Mouse (Mus musculus): Measurements from ENCODE around the gene Mtr. TPM values are rescaled to one million over a fixed set of nuclear protein-coding genes. Genes with fewer than 3 reads are reported as not detected.

The Mtr gene
- polyA plus RNA-seq, 1 experiment: 36.0 TPM

DNA sequence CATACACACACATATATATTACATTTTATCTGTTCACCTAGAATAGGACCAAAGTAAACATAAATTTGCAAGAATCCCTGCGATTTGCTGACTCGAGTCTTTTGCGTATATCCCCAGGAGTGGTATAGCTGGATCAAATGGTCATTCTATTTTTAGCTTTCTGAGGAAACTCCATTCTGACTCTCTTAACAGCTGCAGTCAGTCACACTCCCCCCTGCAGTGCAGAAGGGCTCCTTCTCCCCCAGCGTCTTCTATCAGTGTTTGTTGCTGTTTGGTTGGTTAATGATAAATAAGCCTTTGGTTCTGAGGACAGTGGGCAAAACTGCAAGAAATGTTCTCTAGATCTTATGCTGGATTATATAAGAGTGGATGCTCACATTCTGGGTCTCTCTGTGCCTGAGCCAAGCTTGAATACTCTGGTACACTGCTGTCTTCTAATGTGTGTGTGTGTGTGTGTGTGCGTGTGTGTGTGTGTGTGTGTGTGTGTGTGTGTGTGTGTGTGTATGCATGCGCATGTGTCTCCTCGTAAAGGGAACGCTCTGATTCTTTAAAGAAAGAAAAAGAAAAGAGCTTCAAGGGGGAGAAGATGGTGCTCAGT, 92.4 kb downstream of the Mtr start:
- Histone ChIP-seq H3K9me3 (replicated peaks; ENCODE audit: control insufficient read depth, insufficient read depth, low read length, poor library complexity, severe bottlenecking) (no peaks in the 10 kb centered on the region), H3K9ac (ENCODE audit: low read depth, poor library complexity, severe bottlenecking) (no peak overlapping the region), H3K4me3 (ENCODE audit: low read depth, low read length) (no peak overlapping the region), H3K27me3 (ENCODE audit: control insufficient read depth, insufficient read depth, low read length, poor library complexity, severe bottlenecking) (no peaks in the 10 kb centered on the region), H3K4me1 (ENCODE audit: control insufficient read depth, insufficient read depth, low read length) (peaks cover 2% of the 10 kb centered on the region), H3K36me3 (ENCODE audit: control insufficient read depth, insufficient read depth, low read length, poor library complexity, severe bottlenecking) (no peaks in the 10 kb centered on the region), H3K27ac (ENCODE audit: insufficient read depth, low read length) (no peak overlapping the region)
- TF ChIP-seq POLR2A (IDR thresholded peaks at IDR 0.05; ENCODE audit: insufficient read depth, low read length) (no peak), EP300 (IDR thresholded peaks at IDR 0.05; ENCODE audit: insufficient read depth, low read depth, low read length) (no peak), CTCF (IDR thresholded peaks at IDR 0.05; ENCODE audit: low read depth, low read length) (no peak)

DNA sequence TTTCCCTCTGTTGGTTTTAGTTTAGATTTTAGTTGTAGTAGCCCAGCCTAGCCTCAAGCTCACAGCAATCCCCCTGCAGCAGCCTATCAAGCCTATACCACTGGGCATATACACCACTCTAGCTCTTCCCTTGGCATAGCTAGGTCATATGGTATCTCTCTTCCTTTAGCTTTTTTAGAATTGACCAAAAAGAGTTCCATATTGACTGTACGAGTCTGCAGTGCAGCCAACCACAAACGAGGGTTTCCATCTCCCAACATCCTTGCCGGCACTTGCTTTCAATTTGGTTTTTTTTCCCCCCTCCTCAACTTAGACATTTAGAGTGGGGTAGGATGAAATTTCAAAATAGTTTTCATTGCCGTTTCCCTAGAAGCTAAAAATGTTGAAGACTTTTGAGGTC, 95.5 kb downstream of the Mtr start:
- Histone ChIP-seq H3K9ac (ENCODE audit: low read depth, poor library complexity, severe bottlenecking) (no peak overlapping the region), H3K27me3 (ENCODE audit: control insufficient read depth, insufficient read depth, low read length, poor library complexity, severe bottlenecking) (no peaks in the 10 kb centered on the region), H3K27ac (ENCODE audit: insufficient read depth, low read length) (no peak overlapping the region), H3K4me3 (ENCODE audit: low read depth, low read length) (no peak overlapping the region), H3K9me3 (replicated peaks; ENCODE audit: control insufficient read depth, insufficient read depth, low read length, poor library complexity, severe bottlenecking) (no peaks in the 10 kb centered on the region), H3K36me3 (ENCODE audit: control insufficient read depth, insufficient read depth, low read length, poor library complexity, severe bottlenecking) (no peaks in the 10 kb centered on the region), H3K4me1 (ENCODE audit: control insufficient read depth, insufficient read depth, low read length) (peaks cover 2% of the 10 kb centered on the region)
- TF ChIP-seq POLR2A (IDR thresholded peaks at IDR 0.05; ENCODE audit: insufficient read depth, low read length): no peak
- no peak for TF ChIP-seq CTCF (IDR thresholded peaks at IDR 0.05; ENCODE audit: low read depth, low read length)
- TF ChIP-seq EP300 (IDR thresholded peaks at IDR 0.05; ENCODE audit: insufficient read depth, low read depth, low read length): no peak

DNA sequence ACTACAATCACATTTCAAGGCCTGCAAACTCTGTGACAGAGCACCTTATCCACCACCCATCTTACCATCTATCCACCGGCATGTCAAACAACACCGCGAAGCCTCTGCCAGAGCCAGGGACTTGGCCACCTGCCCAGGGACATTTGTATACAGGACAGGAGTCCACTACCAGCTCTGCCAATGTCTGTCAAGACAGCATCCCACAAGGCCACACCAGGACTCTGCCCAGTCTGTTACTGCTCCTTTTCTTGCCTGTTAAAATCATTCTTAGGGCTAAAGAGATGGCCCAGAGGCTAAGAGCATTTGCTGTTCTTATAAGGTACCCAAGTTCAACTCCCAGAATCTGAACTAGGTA, 97.8 kb downstream of the Mtr start:
- TF ChIP-seq POLR2A (IDR thresholded peaks at IDR 0.05; ENCODE audit: insufficient read depth, low read length) (no peak), CTCF (IDR thresholded peaks at IDR 0.05; ENCODE audit: low read depth, low read length) (no peak), EP300 (IDR thresholded peaks at IDR 0.05; ENCODE audit: insufficient read depth, low read depth, low read length) (no peak)
- H3K36me3 ChIP-seq (ENCODE audit: control insufficient read depth, insufficient read depth, low read length, poor library complexity, severe bottlenecking): no peaks in the 10 kb centered on the region
- no peak overlapping the region for H3K9ac ChIP-seq (ENCODE audit: low read depth, poor library complexity, severe bottlenecking)
- no peak overlapping the region for H3K4me3 ChIP-seq (ENCODE audit: low read depth, low read length)
- no peaks in the 10 kb centered on the region for H3K9me3 ChIP-seq (replicated peaks; ENCODE audit: control insufficient read depth, insufficient read depth, low read length, poor library complexity, severe bottlenecking)
- H3K4me1 ChIP-seq (ENCODE audit: control insufficient read depth, insufficient read depth, low read length): no peaks in the 10 kb centered on the region
- no peaks in the 10 kb centered on the region for H3K27me3 ChIP-seq (ENCODE audit: control insufficient read depth, insufficient read depth, low read length, poor library complexity, severe bottlenecking)
- no peak overlapping the region for H3K27ac ChIP-seq (ENCODE audit: insufficient read depth, low read length)

DNA sequence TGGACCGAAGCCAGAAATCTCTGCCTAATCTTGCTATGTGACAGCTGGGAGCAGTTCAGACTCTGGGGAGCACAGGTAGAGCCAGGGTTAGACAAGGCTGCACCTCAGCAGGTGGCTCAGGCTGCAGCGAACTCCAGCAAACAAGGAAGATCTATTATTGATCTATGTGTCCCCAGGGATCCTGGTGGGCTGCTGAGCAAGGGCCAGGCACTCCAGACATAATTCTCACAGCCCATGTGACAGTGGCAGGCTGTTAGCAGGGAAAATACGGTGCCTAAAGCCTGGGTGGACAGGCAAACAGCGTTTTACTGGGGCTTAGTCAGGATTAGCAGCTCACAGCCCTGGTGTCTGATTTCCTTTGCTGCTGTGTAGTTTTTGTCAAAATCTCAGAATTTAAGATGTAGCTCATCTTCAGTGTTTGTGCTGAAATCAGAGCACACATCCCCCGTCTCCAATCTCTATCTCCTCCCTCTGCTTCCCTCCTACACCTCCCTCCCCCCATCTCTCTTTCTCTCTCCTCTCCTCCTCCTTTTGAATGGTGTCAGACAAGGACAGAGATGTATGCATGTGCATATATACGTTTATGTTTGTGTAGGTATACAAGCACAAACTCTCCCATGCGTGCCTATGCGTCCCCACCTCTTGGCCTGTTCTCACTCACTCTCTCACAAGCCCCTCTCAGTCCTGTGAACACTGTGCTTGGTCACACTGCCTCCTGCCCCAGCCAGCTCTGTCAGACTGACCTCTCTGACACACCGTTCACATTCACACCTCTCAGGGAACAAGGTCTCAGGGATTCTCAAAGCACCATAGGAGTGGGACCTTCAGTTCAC, 98.4 kb downstream of the Mtr start:
- Histone ChIP-seq H3K9ac (ENCODE audit: low read depth, poor library complexity, severe bottlenecking) (no peak overlapping the region), H3K4me1 (ENCODE audit: control insufficient read depth, insufficient read depth, low read length) (no peaks in the 10 kb centered on the region), H3K36me3 (ENCODE audit: control insufficient read depth, insufficient read depth, low read length, poor library complexity, severe bottlenecking) (no peaks in the 10 kb centered on the region), H3K27me3 (ENCODE audit: control insufficient read depth, insufficient read depth, low read length, poor library complexity, severe bottlenecking) (no peaks in the 10 kb centered on the region), H3K9me3 (replicated peaks; ENCODE audit: control insufficient read depth, insufficient read depth, low read length, poor library complexity, severe bottlenecking) (no peaks in the 10 kb centered on the region), H3K4me3 (ENCODE audit: low read depth, low read length) (no peak overlapping the region), H3K27ac (ENCODE audit: insufficient read depth, low read length) (no peak overlapping the region)
- TF ChIP-seq EP300 (IDR thresholded peaks at IDR 0.05; ENCODE audit: insufficient read depth, low read depth, low read length): no peak
- no peak for TF ChIP-seq CTCF (IDR thresholded peaks at IDR 0.05; ENCODE audit: low read depth, low read length)
- TF ChIP-seq POLR2A (IDR thresholded peaks at IDR 0.05; ENCODE audit: insufficient read depth, low read length): no peak

DNA sequence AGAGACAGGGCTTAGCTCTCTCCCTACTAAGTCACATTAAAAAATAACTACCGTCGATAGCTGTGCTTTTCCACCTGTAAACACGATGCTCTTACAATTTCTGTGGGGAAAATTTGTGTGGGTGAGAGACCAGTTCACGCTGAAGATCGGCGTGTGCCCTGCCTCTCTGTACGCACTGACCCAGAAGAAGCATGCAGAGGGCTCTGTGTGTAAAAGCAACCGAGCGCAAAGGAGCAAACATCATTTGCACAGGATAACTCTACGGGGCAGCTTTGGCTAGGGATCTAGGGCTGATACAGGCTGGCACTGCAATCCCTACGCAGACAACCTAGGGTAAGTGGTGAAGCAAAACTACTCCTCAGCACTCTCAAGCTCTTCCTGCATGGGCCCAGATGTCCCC, 104.0 kb downstream of the Mtr start:
- H3K36me3 ChIP-seq (ENCODE audit: control insufficient read depth, insufficient read depth, low read length, poor library complexity, severe bottlenecking): no peaks in the 10 kb centered on the region
- H3K4me1 ChIP-seq (ENCODE audit: control insufficient read depth, insufficient read depth, low read length): no peaks in the 10 kb centered on the region

DNA sequence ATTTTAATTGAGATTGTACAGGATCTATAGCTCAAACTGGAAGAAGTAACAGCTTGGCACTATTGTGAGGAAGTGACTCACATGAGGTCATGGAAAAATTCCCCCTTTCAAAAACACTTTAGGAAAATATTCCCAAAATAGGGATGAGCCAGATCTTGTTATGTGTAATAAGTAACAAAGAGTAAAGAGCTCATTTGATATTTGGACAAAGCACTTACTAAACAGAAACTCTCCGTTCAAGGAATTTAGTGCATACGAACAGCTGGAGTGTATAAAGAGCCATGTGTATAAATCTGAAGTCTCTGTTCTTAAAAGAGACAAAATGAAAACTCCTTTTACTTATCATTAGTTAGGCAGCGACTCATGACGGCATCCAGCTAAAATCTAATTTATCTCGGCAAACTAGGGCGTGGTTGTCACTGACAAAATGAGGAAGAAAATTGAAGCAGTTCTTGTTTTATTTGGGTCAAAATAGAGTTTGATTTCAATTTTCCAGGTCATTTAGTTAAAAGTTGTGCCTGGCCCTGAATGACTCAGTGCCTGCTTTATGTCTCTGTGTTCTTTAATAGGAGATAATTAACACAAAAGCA, 110.9 kb downstream of the Mtr start:
- Histone ChIP-seq H3K36me3 (ENCODE audit: control insufficient read depth, insufficient read depth, low read length, poor library complexity, severe bottlenecking) (no peaks in the 10 kb centered on the region), H3K27ac (ENCODE audit: insufficient read depth, low read length) (no peak overlapping the region), H3K27me3 (ENCODE audit: control insufficient read depth, insufficient read depth, low read length, poor library complexity, severe bottlenecking) (no peaks in the 10 kb centered on the region), H3K4me3 (ENCODE audit: low read depth, low read length) (no peak overlapping the region), H3K4me1 (ENCODE audit: control insufficient read depth, insufficient read depth, low read length) (no peaks in the 10 kb centered on the region), H3K9ac (ENCODE audit: low read depth, poor library complexity, severe bottlenecking) (no peak overlapping the region), H3K9me3 (replicated peaks; ENCODE audit: control insufficient read depth, insufficient read depth, low read length, poor library complexity, severe bottlenecking) (no peaks in the 10 kb centered on the region)
- TF ChIP-seq POLR2A (IDR thresholded peaks at IDR 0.05; ENCODE audit: insufficient read depth, low read length): no peak
- TF ChIP-seq CTCF (IDR thresholded peaks at IDR 0.05; ENCODE audit: low read depth, low read length): no peak
- TF ChIP-seq EP300 (IDR thresholded peaks at IDR 0.05; ENCODE audit: insufficient read depth, low read depth, low read length): no peak

More for the DNA sequence above, 104.0 kb downstream of the Mtr start:
- TF ChIP-seq CTCF (IDR thresholded peaks at IDR 0.05; ENCODE audit: low read depth, low read length) (no peak), POLR2A (IDR thresholded peaks at IDR 0.05; ENCODE audit: insufficient read depth, low read length) (no peak), EP300 (IDR thresholded peaks at IDR 0.05; ENCODE audit: insufficient read depth, low read depth, low read length) (no peak)
- Histone ChIP-seq H3K9ac (ENCODE audit: low read depth, poor library complexity, severe bottlenecking) (no peak overlapping the region), H3K9me3 (replicated peaks; ENCODE audit: control insufficient read depth, insufficient read depth, low read length, poor library complexity, severe bottlenecking) (no peaks in the 10 kb centered on the region), H3K4me3 (ENCODE audit: low read depth, low read length) (no peak overlapping the region), H3K27ac (ENCODE audit: insufficient read depth, low read length) (no peak overlapping the region), H3K27me3 (ENCODE audit: control insufficient read depth, insufficient read depth, low read length, poor library complexity, severe bottlenecking) (no peaks in the 10 kb centered on the region)

Data from ES-Bruce4 (cell line).